Comparison of ENCODE assay signal across 9 mouse cellular contexts in genomic region chr15:97821321-97821982, GRCm38 (mm10). TPM values are rescaled to one million over a fixed set of nuclear protein-coding genes. Genes with fewer than 3 reads are reported as not detected.
A peak's percentile ranks its signal among the peaks of the same experiment; 100 is the strongest.
DNase-seq lines count a peak whose midpoint lies in the region; TF ChIP-seq lines count a peak whose summit lies in the region.
"Had no signal": no experiment of that assay in that cellular context is flagged by ENCODE, and none has a peak within 500 bp of the region (broad histone marks: within the 10 kb centered on the region; RNA-seq: fewer than 3 reads in every experiment).

No protein-coding gene starts in this region.

- peaks cover 48 to 64% of the 10 kb centered on the region in 2 experiments for H3K36me3 ChIP-seq in MEL (ENCODE audit: control insufficient read depth in 1 of 2, insufficient read depth in 2 of 2, low read length in 2 of 2)
- H3K36me3 ChIP-seq: hindbrain, embryonic 15.5 days had no signal

- H3K4me3 ChIP-seq in MEL (ENCODE audit: control insufficient read depth in 1 of 2, insufficient read depth in 1 of 2, low read depth in 2 of 2, low read length in 2 of 2), result no peak overlapping the region
- no peak overlapping the region for H3K4me3 ChIP-seq in olfactory bulb, adult 2 months (ENCODE audit: insufficient read depth, low read depth, low read length)
- H3K4me3 ChIP-seq: hindbrain, embryonic 15.5 days had no signal

- peak; percentile 52 for DNase-seq in embryo, embryonic 10.5 days (ENCODE audit: low spot score)
- DNase-seq in embryo, embryonic 9.5 days (ENCODE audit: extremely low spot score), result no peak
- DNase-seq in MEL (ENCODE audit: low read depth, low spot score), result no peak
- DNase-seq in heart, adult 9 months (ENCODE audit: low spot score in 2 of 2), result peak; percentile 62 to 74
- DNase-seq in kidney, postnatal 36 days, result peak; percentile 56 to 61
- DNase-seq in left cerebral cortex, adult 11 months (ENCODE audit: low spot score), result no peak
- no peak for DNase-seq in right cerebral cortex, postnatal 36 days (ENCODE audit: low spot score in 2 of 2)

- H3K4me1 ChIP-seq in MEL (ENCODE audit: control insufficient read depth in 1 of 2, insufficient read depth in 2 of 2, low read length in 2 of 2), result peaks cover 33 to 46% of the 10 kb centered on the region in 2 experiments
- H3K4me1 ChIP-seq in olfactory bulb, adult 2 months (ENCODE audit: control insufficient read depth, insufficient read depth, low read length), result peaks cover 57% of the 10 kb centered on the region

- 0 out of 6 replicates have a peak, but pooled peaks of 1 of the 3 experiments have one; percentile 5 for TF ChIP-seq CTCF in MEL (IDR thresholded peaks at IDR 0.05 in 2 of 3, conservative IDR thresholded peaks at IDR 0.05 in 1 of 3; ENCODE audit: control insufficient read depth in 1 of 3, insufficient read depth in 1 of 3, low read depth in 2 of 3, low read length in 3 of 3, poor library complexity in 1 of 3, severe bottlenecking in 1 of 3)
- TF ChIP-seq CTCF in olfactory bulb, adult 2 months (IDR thresholded peaks at IDR 0.05; ENCODE audit: insufficient read depth, low read depth, low read length), result no peak

- no peaks in the 10 kb centered on the region for H3K27me3 ChIP-seq in MEL (ENCODE audit: control insufficient read depth in 1 of 2, insufficient read depth in 2 of 2, low read length in 2 of 2)
- H3K27me3 ChIP-seq: hindbrain, embryonic 15.5 days had no signal

- TF ChIP-seq EP300 in MEL (IDR thresholded peaks at IDR 0.05; ENCODE audit: low read depth in 1 of 2, low read length in 2 of 2), result no peak

- TF ChIP-seq POLR2A in MEL (IDR thresholded peaks at IDR 0.05; ENCODE audit: control insufficient read depth in 1 of 2, insufficient read depth in 1 of 2, low read depth in 1 of 2, low read length in 2 of 2, poor library complexity in 1 of 2), result no peak
- no peak for TF ChIP-seq POLR2A in olfactory bulb, adult 2 months (IDR thresholded peaks at IDR 0.05; ENCODE audit: insufficient read depth, low read depth, low read length)

- TF ChIP-seq RAD21 in MEL (IDR thresholded peaks at IDR 0.05; ENCODE audit: low read depth, low read length), result no peak

- no peaks in the 10 kb centered on the region for H3K9me3 ChIP-seq in MEL (replicated peaks; ENCODE audit: insufficient read depth, low read length)
- H3K9me3 ChIP-seq: hindbrain, embryonic 15.5 days had no signal

- H3K79me2 ChIP-seq in MEL (ENCODE audit: control insufficient read depth, insufficient read depth, low read length, poor library complexity), result peaks cover 88% of the 10 kb centered on the region

- WGBS in olfactory bulb, adult 2 months, result 64% methylated on average over 10 of the region's 10 CpGs

- no peak overlapping the region for H3K27ac ChIP-seq in MEL (ENCODE audit: control insufficient read depth, low read depth, low read length)
- peak overlapping the region; percentile 58; the same call in 1 of the 2 replicates for H3K27ac ChIP-seq in olfactory bulb, adult 2 months (ENCODE audit: insufficient read depth, low read depth, low read length)
- H3K27ac ChIP-seq: hindbrain, embryonic 15.5 days had no signal

- no peak overlapping the region for H3K9ac ChIP-seq in MEL (ENCODE audit: control insufficient read depth, low read depth, low read length, poor library complexity, severe bottlenecking)
- H3K9ac ChIP-seq: hindbrain, embryonic 15.5 days had no signal

TF ChIP-seq in MEL, 35 proteins besides CTCF, POLR2A, EP300 and RAD21:
- TF ChIP-seq ELF1 (IDR thresholded peaks at IDR 0.05; ENCODE audit: low read depth, low read length) (peak; percentile 40; the same call in 1 of the 2 replicates), ZNF384 (IDR thresholded peaks at IDR 0.05; ENCODE audit: low read depth, low read length) (no peak), CHD1 (IDR thresholded peaks at IDR 0.05; ENCODE audit: low read depth, low read length) (no peak)

RNA-seq across cellular contexts. Expression of gene Hdac7, which starts 22.9 kb away (rescaled TPM):
- 100 and 102 TPM in 2 replicates for total RNA-seq in MEL (2012; rRNA removed)
- 100 to 1,000 TPM in 1 of 2 experiments, not detected in 1; 389 TPM for polyA plus RNA-seq in MEL (2012; ENCODE audit: insufficient read depth in 1 of 2, insufficient read length in 2 of 2, low read depth in 1 of 2, low replicate concordance in 2 of 2, missing spikeins in 1 of 2)
- polyA plus RNA-seq in olfactory bulb, adult 2 months (2012; ENCODE audit: insufficient read depth, insufficient read length, low replicate concordance, missing spikeins), result 147 TPM in 1 of 2 replicates, not detected in the other

RNA-seq across cellular contexts. Expression of gene Slc48a1, which starts 43.1 kb away (rescaled TPM):
- 116 and 136 TPM in 2 replicates for total RNA-seq in MEL (2012; rRNA removed)
- 100 to 1,000 TPM in 1 of 2 experiments, not detected in 1; 299 TPM for polyA plus RNA-seq in MEL (2012; ENCODE audit: insufficient read depth in 1 of 2, insufficient read length in 2 of 2, low read depth in 1 of 2, low replicate concordance in 2 of 2, missing spikeins in 1 of 2)
- not detected in 2 replicates for polyA plus RNA-seq in olfactory bulb, adult 2 months (2012; ENCODE audit: insufficient read depth, insufficient read length, low replicate concordance, missing spikeins)

RNA-seq across cellular contexts. Expression of gene Rapgef3, which starts 53.7 kb away (rescaled TPM):
- total RNA-seq in MEL (2012; rRNA removed), result 4.0 and 7.4 TPM in 2 replicates
- polyA plus RNA-seq in MEL (2012; ENCODE audit: insufficient read depth in 1 of 2, insufficient read length in 2 of 2, low read depth in 1 of 2, low replicate concordance in 2 of 2, missing spikeins in 1 of 2), result 1 to 10 TPM in 1 of 2 experiments, not detected in 1; 6.6 TPM
- polyA plus RNA-seq in olfactory bulb, adult 2 months (2012; ENCODE audit: insufficient read depth, insufficient read length, low replicate concordance, missing spikeins), result not detected in 2 replicates

Comparison
In these comparisons a context has a peak if more than half of its experiments do, and no peak if none do; other contexts are left out.
1. DNase-seq: peak in embryo, embryonic 10.5 days (single experiment), heart, adult 9 months (2 of 2) and kidney, postnatal 36 days (2 of 2); none in embryo, embryonic 9.5 days (single experiment), MEL (single experiment), left cerebral cortex, adult 11 months (single experiment) and right cerebral cortex, postnatal 36 days (0 of 2).